Mouse (Mus musculus) layer of hippocampus, adult 8-10 months (tissue): ENCODE measurements around the gene Idi2. TPM values are rescaled to one million over a fixed set of nuclear protein-coding genes. Genes with fewer than 3 reads are reported as not detected.
A peak's percentile ranks its signal among the peaks of the same experiment; 100 is the strongest.
"Not testable (repeated sequence)": the region's sequence is repeated elsewhere in the genome, so short reads cannot be mapped to it uniquely, and the experiment has no call there.

ENCODE experiments used
- DNase-seq, 2 experiments: peaks; one replicate each; pipeline ENCODE4 v3.0.0; 2022; ENCODE audit warnings: low spot score in 2 of 2
- microRNA-seq, 2 experiments: library from miRNA; unstranded; fragments of <30 nt; microRNA quantifications; one replicate each; pipeline ENCODE4 v1.2.0; 2022
- total RNA-seq, 4 experiments: library from RNA; stranded (reverse); gene quantifications; 2 replicates each; pipeline ENCODE4 v1.2.4; 2022

Idi2 gene
- total RNA-seq, 4 experiments from 2014 or later: not detected

GRCm38 (mm10) chr13:8995990-8996786 lies 43.5 kb downstream of the Idi2 start, which contains the start of gene Gtpbp4:
Gene Gtpbp4, minus strand, starts transcription at chr13:8996083.
- DNase-seq: peak; percentile 96 to 98

- DNase-seq: not testable (repeated sequence)
Observed at GRCm38 (mm10) chr13:8997221-8997620, 44.6 kb downstream of the Idi2 start.

DNA sequence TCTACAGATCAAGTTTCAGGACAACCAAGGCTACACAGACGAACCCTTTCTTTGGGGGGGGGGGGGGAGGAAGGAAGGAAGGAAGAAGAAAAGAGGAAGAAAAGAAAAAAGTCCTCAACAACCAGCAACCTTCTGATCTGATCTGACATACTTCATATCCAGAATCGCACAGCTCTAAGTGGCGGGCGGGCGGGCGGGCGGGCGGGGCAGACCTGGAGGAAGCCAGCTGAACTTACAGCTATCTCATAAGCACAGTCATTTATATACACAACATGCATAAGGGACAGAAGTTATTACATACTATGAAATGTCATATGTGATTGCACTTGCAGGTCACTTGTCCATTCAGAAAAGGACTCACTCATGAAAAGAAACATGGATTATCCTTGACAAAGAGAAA lies 46.8 kb downstream of the Idi2 start:
- no peak for DNase-seq

- no peak for DNase-seq
Observed at GRCm38 (mm10) chr13:9003306-9003705, 50.6 kb downstream of the Idi2 start.

Small RNA genes lying within 50 kb of the gene (microRNA-seq; reads per million reads assigned to microRNA genes)
- 0 reads per million in 2 experiments for gene Gm22750

Other genes with a start within 250 kb of the Idi2 start
- 100 to 1,000 TPM in 3 of 4 experiments, 10 to 100 TPM in 1; 82.9 to 119 (median 110) TPM for gene Wdr37, start 81.0 kb upstream of the Idi2 start, total RNA-seq
- gene Idi1, start 67.4 kb upstream of the Idi2 start, total RNA-seq: 10 to 100 TPM; 34.0 to 38.6 (median 37.6) TPM
- gene Gm9745, start 4.6 kb upstream of the Idi2 start, total RNA-seq: not detected
- 10 to 100 TPM; 40.5 to 46.4 (median 43.4) TPM for gene Gtpbp4, start 43.2 kb downstream of the Idi2 start, total RNA-seq
- 10 to 100 TPM; 69.6 to 73.1 (median 70.6) TPM for gene Larp4b, start 141.0 kb downstream of the Idi2 start, total RNA-seq